Mouse (Mus musculus) limb, embryonic 13.5 days (tissue): ENCODE measurements around the gene Vwa8. TPM values are rescaled to one million over a fixed set of nuclear protein-coding genes. Genes with fewer than 3 reads are reported as not detected.
A peak's percentile ranks its signal among the peaks of the same experiment; 100 is the strongest.

ENCODE experiments used
- ATAC-seq: fragments of 200-750 bp; cut with Nextera tagmentation; 2 replicates; pipeline ENCODE4 v1.8.0; 2017; ENCODE audit warnings: low read depth, moderate number of reproducible peaks, moderate TSS enrichment; ENCODE audit not compliant: low FRiP score
- H3K27ac ChIP-seq: fragments of 300-500 bp; sonication (generic); 2 replicates; pipeline ENCODE4 v1.5.1; 2015; ENCODE audit warnings: inconsistent platforms, mild to moderate bottlenecking, moderate library complexity
- H3K27me3 ChIP-seq: fragments of 300-500 bp; sonication (generic); 2 replicates; pipeline ENCODE4 v1.6.1; 2015; ENCODE audit warnings: mild to moderate bottlenecking, inconsistent platforms
- H3K36me3 ChIP-seq: fragments of 300-500 bp; sonication (generic); 2 replicates; pipeline ENCODE4 v1.6.1; 2015; ENCODE audit warnings: inconsistent platforms, mild to moderate bottlenecking, moderate library complexity
- H3K4me1 ChIP-seq: fragments of 300-500 bp; sonication (generic); 2 replicates; pipeline ENCODE4 v1.6.1; 2015; ENCODE audit warnings: inconsistent platforms
- H3K4me2 ChIP-seq: fragments of 300-500 bp; sonication (generic); replicated peaks from 2 replicates; pipeline ENCODE4 v1.6.1; 2015; ENCODE audit warnings: inconsistent platforms, mild to moderate bottlenecking, moderate library complexity
- H3K4me3 ChIP-seq: fragments of 300-500 bp; sonication (generic); 2 replicates; pipeline ENCODE4 v1.5.1; 2015; ENCODE audit warnings: moderate library complexity, mild to moderate bottlenecking, inconsistent platforms
- H3K9ac ChIP-seq: fragments of 300-500 bp; sonication (generic); 2 replicates; pipeline ENCODE4 v1.6.1; 2015; ENCODE audit warnings: mild to moderate bottlenecking, inconsistent platforms
- H3K9me3 ChIP-seq: fragments of 300-500 bp; sonication (generic); 2 replicates; pipeline ENCODE4 v1.6.1; 2016; ENCODE audit warnings: inconsistent platforms
- WGBS: fragments of 180-500 bp; shearing (Covaris S2); methylation state at CpG from one replicate; pipeline ENCODE4 v1.1.7; 2015; 5-methylcytosine and 5-hydroxymethylcytosine counted together
- polyA plus RNA-seq: library from polyadenylated mRNA; unstranded; fragments of >200 nt; fragmentation: Nextera tagmentation; extraction: Ambion mirVana; gene quantifications from 2 replicates; pipeline ENCODE4 v1.2.1, GENCODE M21; 2015

Gene Vwa8
- polyA plus RNA-seq, 1 experiment from 2014 or later: 11.2 TPM

DNA sequence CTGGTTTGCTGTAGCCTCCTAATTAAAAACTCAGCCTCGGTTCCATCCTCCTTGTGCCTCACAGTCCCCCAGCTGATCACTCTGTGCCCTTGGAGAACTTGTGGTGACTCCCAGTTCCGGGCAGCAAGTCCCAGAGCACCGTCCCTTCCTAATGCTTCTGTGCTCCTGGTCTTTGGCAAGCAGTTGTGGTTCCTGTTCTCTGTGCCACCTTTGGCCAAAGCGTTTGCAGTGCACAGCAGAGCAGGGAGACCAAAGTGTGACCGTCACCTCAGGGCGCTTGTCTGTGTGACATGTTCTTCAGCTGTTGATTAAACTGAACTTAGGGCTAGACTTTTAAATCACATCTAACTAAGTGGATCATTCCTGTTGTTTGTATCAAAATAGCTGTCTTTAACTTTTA lies 199.1 kb downstream of the Vwa8 start:
- no peaks in the 10 kb centered on the region for H3K27me3 ChIP-seq
- 76% methylated on average over 6 of the region's 6 CpGs for whole genome bisulfite sequencing
- H3K36me3 ChIP-seq: peaks cover 6% of the 10 kb centered on the region; the same call in 1 of the 2 replicates
- 0 out of 2 replicates have a peak, but pooled peaks cover 3% of the 10 kb centered on the region for H3K4me1 ChIP-seq
- no peak overlapping the region for H3K4me3 ChIP-seq
- no peak overlapping the region for H3K4me2 ChIP-seq
- ATAC-seq: no peak
- no peak overlapping the region for H3K9ac ChIP-seq
- no peak overlapping the region for H3K27ac ChIP-seq
- no peaks in the 10 kb centered on the region for H3K9me3 ChIP-seq

DNA sequence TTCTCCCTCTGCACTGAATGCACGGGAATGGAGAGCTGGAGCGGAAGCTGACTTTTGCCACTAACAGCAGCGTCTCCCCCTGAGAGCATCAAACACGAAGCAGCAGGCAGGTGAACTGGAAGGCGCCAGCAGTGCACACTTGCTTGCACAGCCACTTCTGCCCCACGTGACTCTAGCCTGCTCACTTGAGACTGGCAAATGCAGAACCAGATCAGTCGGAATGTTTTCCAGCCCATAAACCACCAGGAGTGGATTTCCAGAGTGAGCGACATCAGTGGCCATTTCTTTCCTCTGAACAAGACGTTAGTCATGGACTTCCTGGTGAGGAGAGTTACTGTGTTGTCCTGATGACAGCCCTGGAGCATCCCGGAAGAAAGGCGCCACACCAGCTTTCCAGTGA lies 200.7 kb downstream of the Vwa8 start:
- Histone ChIP-seq H3K4me1 (0 out of 2 replicates have a peak, but pooled peaks cover 3% of the 10 kb centered on the region), H3K27me3 (no peaks in the 10 kb centered on the region), H3K9ac (no peak overlapping the region), H3K9me3 (no peaks in the 10 kb centered on the region), H3K27ac (no peak overlapping the region), H3K4me2 (no peak overlapping the region), H3K36me3 (peaks cover 6% of the 10 kb centered on the region; the same call in 1 of the 2 replicates), H3K4me3 (no peak overlapping the region)
- WGBS: 67% methylated on average over 11 of the region's 11 CpGs
- ATAC-seq: no peak

DNA sequence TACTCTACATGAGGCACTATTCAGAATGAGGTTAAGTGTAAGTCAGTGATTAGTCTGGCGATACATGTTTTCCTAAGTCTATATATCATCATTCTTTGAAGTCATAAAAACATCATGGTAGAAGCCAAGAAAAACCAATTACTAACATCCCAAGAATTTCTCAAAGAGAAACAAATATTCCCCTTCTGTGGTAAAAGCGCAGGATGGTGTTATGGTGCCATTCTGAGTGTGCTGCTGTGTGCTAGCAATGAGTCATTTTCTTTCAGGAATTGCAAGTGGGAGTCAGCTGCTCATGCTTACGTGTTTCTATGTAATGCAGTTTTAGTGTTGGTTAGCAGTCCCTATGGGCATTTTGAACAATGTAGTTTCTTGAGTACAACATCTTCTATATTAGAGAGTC lies 216.8 kb downstream of the Vwa8 start:
- Histone ChIP-seq H3K9me3 (no peaks in the 10 kb centered on the region), H3K36me3 (0 out of 2 replicates have a peak, but pooled peaks cover 3% of the 10 kb centered on the region), H3K4me2 (no peak overlapping the region), H3K4me3 (no peak overlapping the region), H3K9ac (no peak overlapping the region), H3K27ac (no peak overlapping the region), H3K27me3 (no peaks in the 10 kb centered on the region), H3K4me1 (0 out of 2 replicates have a peak, but pooled peaks cover 3% of the 10 kb centered on the region)
- WGBS: 68% methylated on average over 3 of the region's 3 CpGs
- ATAC-seq: no peak

DNA sequence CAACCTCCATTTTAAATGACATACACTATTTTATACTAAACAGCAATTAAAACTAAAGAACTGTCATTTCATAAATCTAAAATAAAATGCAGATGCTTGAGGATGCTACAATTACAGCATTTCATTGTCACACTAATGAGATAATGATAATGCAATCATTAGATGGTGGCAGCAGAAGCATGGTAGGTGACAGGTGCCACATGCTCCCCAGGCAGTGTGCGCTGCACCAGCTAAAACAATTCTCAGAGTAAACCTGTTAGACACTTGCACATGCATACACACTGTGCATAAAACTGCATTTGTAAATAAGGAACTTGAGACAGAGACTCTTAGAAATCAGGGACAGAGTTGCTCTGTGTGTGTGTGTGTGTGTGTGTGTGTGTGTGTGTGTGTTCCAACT lies 220.7 kb downstream of the Vwa8 start:
- no peak overlapping the region for H3K27ac ChIP-seq
- no peak overlapping the region for H3K4me3 ChIP-seq
- H3K9ac ChIP-seq: no peak overlapping the region
- H3K4me1 ChIP-seq: no peaks in the 10 kb centered on the region
- H3K27me3 ChIP-seq: no peaks in the 10 kb centered on the region
- H3K9me3 ChIP-seq: no peaks in the 10 kb centered on the region
- WGBS: 96% methylated on average over 1 of the region's 1 CpGs
- H3K36me3 ChIP-seq: 0 out of 2 replicates have a peak, but pooled peaks cover 3% of the 10 kb centered on the region
- ATAC-seq: no peak
- H3K4me2 ChIP-seq: no peak overlapping the region

DNA sequence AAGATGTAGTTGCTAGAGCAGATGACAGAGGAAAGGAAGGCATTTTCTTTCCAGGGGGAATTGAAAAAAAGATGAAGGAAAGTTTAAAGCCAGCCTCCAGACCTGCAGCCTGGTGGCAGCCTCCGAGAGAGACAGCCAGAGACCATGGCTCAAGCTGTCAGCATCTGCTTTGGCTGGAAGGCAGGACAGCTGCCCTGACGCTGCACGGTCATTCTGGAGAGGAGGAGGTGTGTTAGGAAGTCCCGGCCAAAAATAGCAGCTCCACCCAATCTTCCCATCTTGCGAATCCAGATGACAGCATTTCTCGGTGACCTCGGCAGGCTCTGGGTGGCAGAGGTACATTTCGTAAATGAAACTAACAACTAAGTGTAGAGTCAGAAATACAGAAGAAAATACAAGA lies 225.9 kb downstream of the Vwa8 start:
- Histone ChIP-seq H3K9ac (no peak overlapping the region), H3K36me3 (no peaks in the 10 kb centered on the region), H3K27ac (no peak overlapping the region), H3K9me3 (no peaks in the 10 kb centered on the region), H3K4me2 (no peak overlapping the region), H3K4me3 (no peak overlapping the region), H3K4me1 (peaks cover 16% of the 10 kb centered on the region), H3K27me3 (no peaks in the 10 kb centered on the region)
- WGBS: 67% methylated on average over 8 of the region's 8 CpGs
- ATAC-seq: no peak

DNA sequence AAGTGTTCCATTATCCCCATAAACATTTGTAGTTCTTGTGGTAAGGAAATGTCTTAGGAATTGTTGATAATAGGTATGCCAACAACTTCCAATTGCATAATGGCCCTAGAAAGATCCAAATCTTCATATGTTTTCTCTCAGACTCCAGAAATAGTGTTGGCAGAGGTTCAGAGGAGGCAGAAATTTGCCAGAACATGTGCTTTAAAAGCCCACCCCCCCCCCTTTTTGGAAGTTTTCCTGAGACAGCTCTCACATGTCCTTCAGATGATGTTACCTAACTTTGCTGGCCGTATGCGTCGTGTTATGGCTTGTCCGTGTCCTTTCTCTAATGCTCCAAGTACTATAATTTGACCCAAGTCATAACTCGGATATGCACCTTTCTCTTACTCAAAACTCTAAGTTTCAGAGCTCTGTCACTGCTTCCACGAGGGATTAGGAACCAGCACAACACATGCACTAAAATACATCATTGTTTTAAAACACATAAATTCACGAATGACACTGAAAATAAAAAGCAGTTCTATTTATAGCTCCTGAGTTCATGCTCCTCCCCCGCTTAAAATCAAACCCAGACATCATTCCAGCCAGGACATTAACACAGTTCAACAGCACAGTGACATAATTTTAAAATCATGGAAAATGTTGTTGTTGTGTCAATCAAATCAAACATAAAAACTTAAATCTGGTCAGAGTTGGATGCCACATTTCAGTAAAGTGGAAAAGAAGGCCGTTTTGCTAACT lies 227.9 kb downstream of the Vwa8 start:
- Histone ChIP-seq H3K36me3 (no peaks in the 10 kb centered on the region), H3K27ac (peak overlapping the region; percentile 22; the same call in 1 of the 2 replicates), H3K27me3 (no peaks in the 10 kb centered on the region), H3K4me1 (peaks cover 16% of the 10 kb centered on the region), H3K9ac (no peak overlapping the region), H3K9me3 (no peaks in the 10 kb centered on the region), H3K4me3 (no peak overlapping the region), H3K4me2 (no peak overlapping the region)
- 36% methylated on average over 9 of the region's 9 CpGs for WGBS
- peak; percentile 60 for ATAC-seq

DNA sequence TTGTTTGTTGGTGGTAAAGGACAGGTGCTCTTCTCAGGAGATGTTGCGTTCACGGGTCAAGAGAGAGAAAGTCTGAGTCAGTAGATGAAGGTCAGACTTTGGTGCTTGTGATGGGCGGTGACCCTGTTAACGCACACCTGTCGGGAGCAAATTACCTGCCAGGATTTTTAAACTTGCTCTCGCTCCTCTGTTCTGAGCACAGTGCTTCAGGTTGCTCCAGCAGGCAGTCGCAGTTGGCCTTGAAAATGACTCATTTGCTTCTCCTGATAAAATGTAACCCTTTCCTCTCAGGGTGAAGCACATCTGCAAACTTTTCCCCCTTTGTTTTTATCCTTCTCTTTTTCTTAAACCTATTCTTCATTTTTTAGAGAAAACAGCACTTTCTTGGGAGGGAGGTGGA lies 234.7 kb downstream of the Vwa8 start:
- Histone ChIP-seq H3K9ac (no peak overlapping the region), H3K27ac (no peak overlapping the region), H3K4me1 (peaks cover 21% of the 10 kb centered on the region), H3K9me3 (no peaks in the 10 kb centered on the region), H3K27me3 (no peaks in the 10 kb centered on the region), H3K36me3 (no peaks in the 10 kb centered on the region), H3K4me2 (no peak overlapping the region), H3K4me3 (no peak overlapping the region)
- no peak for ATAC-seq
- 69% methylated on average over 7 of the region's 7 CpGs for WGBS

DNA sequence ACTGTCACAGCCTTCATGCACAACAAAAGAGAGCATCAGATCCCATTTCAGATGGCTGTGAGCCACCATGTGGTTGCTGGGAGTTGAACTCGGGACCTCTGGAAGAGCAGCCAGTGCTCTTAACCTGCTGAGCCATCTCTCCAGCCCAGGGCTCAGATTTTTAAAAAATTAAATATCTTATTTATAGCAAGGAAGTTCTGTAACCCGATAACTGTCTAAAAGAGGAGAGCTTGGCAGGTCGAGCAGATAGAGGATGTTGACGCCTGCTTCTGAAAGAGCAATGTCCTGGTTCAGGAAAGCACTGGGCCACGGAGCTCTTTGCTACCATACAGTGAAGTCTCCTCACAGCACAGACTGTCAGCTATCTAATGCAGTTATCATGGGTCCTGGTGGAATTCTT lies 237.2 kb downstream of the Vwa8 start:
- Histone ChIP-seq H3K4me1 (peaks cover 32% of the 10 kb centered on the region), H3K9me3 (no peaks in the 10 kb centered on the region)

DNA sequence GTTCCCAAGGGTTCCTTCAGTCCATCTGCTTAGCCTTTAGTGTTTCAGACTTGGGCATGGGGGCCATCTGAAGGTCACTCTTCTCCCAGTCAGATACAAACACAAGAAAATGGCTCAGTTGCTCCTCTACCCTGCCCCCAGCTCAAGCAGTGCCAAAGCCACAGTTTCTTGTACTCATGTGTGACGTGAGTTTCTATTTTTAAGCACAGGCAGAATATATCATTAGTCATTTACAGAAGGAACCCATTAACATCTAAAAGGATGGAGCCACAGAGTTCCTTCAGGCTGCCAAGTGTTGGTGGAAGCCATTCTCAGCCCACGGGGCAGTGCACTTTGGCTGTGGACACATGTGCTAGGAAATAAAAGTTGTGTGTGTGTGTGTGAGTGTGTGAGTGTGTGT lies 240.6 kb downstream of the Vwa8 start:
- H3K4me2 ChIP-seq: no peak overlapping the region
- ATAC-seq: peak; percentile 73; the same call in 1 of the 2 replicates
- H3K4me1 ChIP-seq: peaks cover 22% of the 10 kb centered on the region
- no peaks in the 10 kb centered on the region for H3K27me3 ChIP-seq
- peaks cover 7% of the 10 kb centered on the region for H3K36me3 ChIP-seq
- WGBS: 20% methylated on average over 2 of the region's 2 CpGs
- H3K27ac ChIP-seq: no peak overlapping the region
- peaks cover 5% of the 10 kb centered on the region for H3K9me3 ChIP-seq
- no peak overlapping the region for H3K4me3 ChIP-seq
- H3K9ac ChIP-seq: no peak overlapping the region

More for the DNA sequence above, 237.2 kb downstream of the Vwa8 start:
- Histone ChIP-seq H3K4me3 (no peak overlapping the region), H3K36me3 (no peaks in the 10 kb centered on the region), H3K4me2 (no peak overlapping the region), H3K27me3 (no peaks in the 10 kb centered on the region), H3K27ac (no peak overlapping the region), H3K9ac (no peak overlapping the region)
- ATAC-seq: no peak
- WGBS: 89% methylated on average over 5 of the region's 5 CpGs

DNA sequence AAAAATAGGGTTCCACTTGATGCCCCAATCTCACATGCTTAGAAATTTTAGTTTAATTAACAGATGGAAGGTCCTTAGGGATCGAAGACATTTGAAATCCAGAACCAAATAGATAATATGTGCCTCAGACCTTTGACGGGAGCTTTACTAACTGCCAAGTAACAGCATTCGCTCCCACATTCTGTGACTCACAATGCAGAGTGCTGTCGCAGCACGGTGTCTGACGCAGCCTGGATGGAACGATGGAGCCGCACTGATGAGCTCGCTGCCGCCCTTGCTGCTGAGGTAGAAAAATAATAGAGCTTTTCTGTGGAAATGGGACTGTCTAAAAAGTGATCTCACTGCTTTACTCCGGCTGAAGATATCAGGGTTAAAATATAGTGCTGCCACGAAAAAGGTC lies 248.3 kb downstream of the Vwa8 start:
- no peaks in the 10 kb centered on the region for H3K27me3 ChIP-seq
- WGBS: 92% methylated on average over 12 of the region's 12 CpGs
- no peak overlapping the region for H3K27ac ChIP-seq
- peaks cover 7% of the 10 kb centered on the region for H3K9me3 ChIP-seq
- H3K9ac ChIP-seq: no peak overlapping the region
- no peak overlapping the region for H3K4me2 ChIP-seq
- ATAC-seq: no peak
- H3K36me3 ChIP-seq: peaks cover 16% of the 10 kb centered on the region
- H3K4me1 ChIP-seq: no peaks in the 10 kb centered on the region
- no peak overlapping the region for H3K4me3 ChIP-seq

DNA sequence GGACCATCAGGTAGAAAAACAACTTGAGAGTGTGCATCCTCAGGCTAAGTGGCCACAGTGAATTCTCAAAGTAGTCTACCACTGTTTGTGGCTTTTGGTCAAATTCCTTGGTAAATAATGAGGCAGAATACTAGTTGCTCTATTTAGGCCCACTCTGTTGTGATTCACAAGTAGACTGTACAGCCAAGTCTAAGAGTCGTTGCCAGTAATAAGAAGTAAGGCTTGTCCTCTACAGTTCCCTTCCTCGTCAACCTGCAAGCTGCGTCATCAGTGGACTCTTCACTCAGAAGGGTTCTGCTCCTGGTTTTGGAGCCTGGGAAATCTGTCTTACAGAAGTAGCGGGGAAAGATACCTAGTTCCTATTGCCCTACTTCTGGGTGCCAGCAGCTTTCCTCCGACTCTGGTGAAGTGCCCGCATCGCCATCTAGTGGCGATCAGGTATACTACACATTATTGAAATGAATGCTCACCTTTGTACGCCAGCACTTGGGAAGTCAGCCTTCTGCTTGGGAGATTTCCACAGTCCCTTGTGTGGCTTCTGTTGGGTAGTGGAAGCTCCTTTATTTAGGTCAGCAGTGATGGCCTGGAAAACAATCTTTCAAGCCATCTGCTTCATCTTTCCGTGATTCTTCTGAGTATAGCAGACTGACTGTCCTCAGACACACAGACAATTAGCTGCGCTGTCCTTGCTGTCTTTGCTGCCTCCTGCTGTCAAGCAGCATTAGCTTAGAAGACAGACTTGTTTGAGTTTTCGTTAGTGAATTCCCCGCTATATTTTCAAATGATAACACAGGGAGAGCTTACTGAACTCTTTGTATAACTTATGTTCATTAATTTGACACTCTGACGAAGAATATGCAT lies 258.0 kb downstream of the Vwa8 start:
- Histone ChIP-seq H3K27me3 (no peaks in the 10 kb centered on the region), H3K9ac (no peak overlapping the region), H3K4me1 (no peaks in the 10 kb centered on the region), H3K4me3 (no peak overlapping the region), H3K9me3 (no peaks in the 10 kb centered on the region), H3K27ac (no peak overlapping the region), H3K36me3 (no peaks in the 10 kb centered on the region), H3K4me2 (no peak overlapping the region)
- ATAC-seq: peak; percentile 66
- WGBS: 38% methylated on average over 14 of the region's 14 CpGs

DNA sequence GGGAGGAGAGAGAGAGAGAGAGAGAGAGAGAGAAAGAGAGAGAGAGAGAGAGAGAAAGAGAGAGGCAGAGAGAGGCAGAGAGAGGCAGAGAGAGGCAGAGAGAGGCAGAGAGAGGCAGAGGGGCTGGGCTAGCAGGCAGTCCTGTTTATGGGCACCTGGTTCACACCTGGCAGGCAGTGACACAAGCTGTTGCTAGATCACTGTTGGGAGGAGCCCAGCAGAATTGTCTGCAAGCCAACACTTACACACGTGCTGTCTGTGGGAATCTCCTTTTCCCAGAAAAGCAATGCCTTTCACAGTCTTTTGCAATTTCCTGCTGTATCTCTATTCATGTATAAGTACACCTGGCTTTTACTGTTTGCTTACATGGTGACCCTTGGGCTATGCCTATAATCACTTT lies 260.5 kb downstream of the Vwa8 start:
- H3K9ac ChIP-seq: no peak overlapping the region; the same call in 1 of the 2 replicates
- H3K4me1 ChIP-seq: peaks cover 5% of the 10 kb centered on the region; the same call in 1 of the 2 replicates
- H3K4me2 ChIP-seq: no peak overlapping the region
- 20% methylated on average over 1 of the region's 1 CpGs for WGBS
- ATAC-seq: no peak
- H3K9me3 ChIP-seq: no peaks in the 10 kb centered on the region
- no peak overlapping the region for H3K4me3 ChIP-seq
- H3K27me3 ChIP-seq: no peaks in the 10 kb centered on the region
- H3K36me3 ChIP-seq: no peaks in the 10 kb centered on the region
- no peak overlapping the region for H3K27ac ChIP-seq
